Mouse (Mus musculus): ENCODE data around the gene Sowahb. TPM values are rescaled to one million over a fixed set of nuclear protein-coding genes. Genes with fewer than 3 reads are reported as not detected.

Sowahb gene
- polyA plus RNA-seq (2012; fragmentation: generic; extraction: Trizol) = 0.01 TPM
- long read RNA-seq, experiment 1 = 0 reads
- long read RNA-seq, experiment 2 = 0 reads

- no peak for TF ChIP-seq FOSL1 (IDR thresholded peaks at IDR 0.05; ENCODE audit: insufficient read depth, low read length, poor library complexity, severe bottlenecking)
- no peak for TF ChIP-seq CEBPB (IDR thresholded peaks at IDR 0.05; ENCODE audit: low read depth)
- no peak for TF ChIP-seq CTCF (IDR thresholded peaks at IDR 0.05; ENCODE audit: control insufficient read depth, insufficient read depth, insufficient read length)
- no peak for TF ChIP-seq MAX (IDR thresholded peaks at IDR 0.05)
- TF ChIP-seq USF1 (IDR thresholded peaks at IDR 0.05; ENCODE audit: low read depth) = no peak
- no peak for TF ChIP-seq MYOD1 (IDR thresholded peaks at IDR 0.05; ENCODE audit: control insufficient read depth, insufficient read length, low read depth)
- TF ChIP-seq MYOG (IDR thresholded peaks at IDR 0.05; ENCODE audit: control insufficient read depth, extremely low read depth, insufficient read length) = no peak
- H3ac ChIP-seq (ENCODE audit: control insufficient read depth, insufficient read length, low read depth) = no peak within 1 kb of the TSS
- peaks cover 29% of the 10 kb centered on the region for H3K27me3 ChIP-seq (ENCODE audit: control insufficient read depth, insufficient read depth, insufficient read length)
- no peaks in the 10 kb centered on the region for H3K36me3 ChIP-seq (ENCODE audit: control insufficient read depth, insufficient read depth)
- no peaks in the 10 kb centered on the region for H3K79me2 ChIP-seq (ENCODE audit: control insufficient read depth, insufficient read depth)
- no peak within 1 kb of the TSS for H3K4me3 ChIP-seq (ENCODE audit: insufficient read depth, poor library complexity, severe bottlenecking)
- H3K79me3 ChIP-seq (ENCODE audit: low read depth) = no peaks in the 10 kb centered on the region
These were observed at the start of gene Sowahb for GRCm38 (mm10) chr5:93044584-93045370. TSS of gene Sowahb (minus strand) at chr5:93045022.

GRCm38 (mm10) chr5:93093638-93094527 lies 49.1 kb upstream of the Sowahb start:
- H3K4me3 ChIP-seq (ENCODE audit: insufficient read depth, poor library complexity, severe bottlenecking) = peak overlapping the region; percentile 84
- H3K36me3 ChIP-seq (ENCODE audit: control insufficient read depth, insufficient read depth) = peaks cover 10% of the 10 kb centered on the region
- peak; percentile 20 for TF ChIP-seq CEBPB (IDR thresholded peaks at IDR 0.05; ENCODE audit: low read depth)
- no peak for TF ChIP-seq MAX (IDR thresholded peaks at IDR 0.05)
- H3K27me3 ChIP-seq (ENCODE audit: control insufficient read depth, insufficient read depth, insufficient read length) = no peaks in the 10 kb centered on the region
- peaks cover 79% of the 10 kb centered on the region for H3K79me2 ChIP-seq (ENCODE audit: control insufficient read depth, insufficient read depth)
- peaks cover 66% of the 10 kb centered on the region for H3K79me3 ChIP-seq (ENCODE audit: low read depth)
- H3ac ChIP-seq (ENCODE audit: control insufficient read depth, insufficient read length, low read depth) = peak overlapping the region; percentile 77

- Histone ChIP-seq H3K79me3 (ENCODE audit: low read depth) (peaks cover 57% of the 10 kb centered on the region), H3K79me2 (ENCODE audit: control insufficient read depth, insufficient read depth) (peaks cover 71% of the 10 kb centered on the region)
These were observed 48.2 kb upstream of the Sowahb start, which contains the start of gene Sept11 for GRCm38 (mm10) chr5:93092857-93093622. TSS of gene Sept11 (plus strand) at chr5:93093437.

GRCm38 (mm10) chr5:93092147-93092781 lies 47.4 kb upstream of the Sowahb start:
- H3K4me3 ChIP-seq (ENCODE audit: insufficient read depth, poor library complexity, severe bottlenecking) = peak overlapping the region; percentile 84
- no peak for TF ChIP-seq MYOD1 (IDR thresholded peaks at IDR 0.05; ENCODE audit: control insufficient read depth, insufficient read length, low read depth)
- TF ChIP-seq USF1 (IDR thresholded peaks at IDR 0.05; ENCODE audit: low read depth) = peak; percentile 61
- H3K36me3 ChIP-seq (ENCODE audit: control insufficient read depth, insufficient read depth) = no peaks in the 10 kb centered on the region
- peak overlapping the region; percentile 77 for H3ac ChIP-seq (ENCODE audit: control insufficient read depth, insufficient read length, low read depth)
- no peaks in the 10 kb centered on the region for H3K27me3 ChIP-seq (ENCODE audit: control insufficient read depth, insufficient read depth, insufficient read length)
- H3K79me2 ChIP-seq (ENCODE audit: control insufficient read depth, insufficient read depth) = peaks cover 63% of the 10 kb centered on the region
- H3K79me3 ChIP-seq (ENCODE audit: low read depth) = peaks cover 49% of the 10 kb centered on the region

More at GRCm38 (mm10) chr5:93092857-93093622, 48.2 kb upstream of the Sowahb start, which contains the start of gene Sept11:
- H3K36me3 ChIP-seq (ENCODE audit: control insufficient read depth, insufficient read depth) = peaks cover 2% of the 10 kb centered on the region
- TF ChIP-seq MYOD1 (IDR thresholded peaks at IDR 0.05; ENCODE audit: control insufficient read depth, insufficient read length, low read depth) (no peak), FOSL1 (IDR thresholded peaks at IDR 0.05; ENCODE audit: insufficient read depth, low read length, poor library complexity, severe bottlenecking) (no peak), CTCF (IDR thresholded peaks at IDR 0.05; ENCODE audit: control insufficient read depth, insufficient read depth, insufficient read length) (no peak), MAX (IDR thresholded peaks at IDR 0.05) (peak; percentile 87), USF1 (IDR thresholded peaks at IDR 0.05; ENCODE audit: low read depth) (peak; percentile 69), MYOG (IDR thresholded peaks at IDR 0.05; ENCODE audit: control insufficient read depth, extremely low read depth, insufficient read length) (no peak), CEBPB (IDR thresholded peaks at IDR 0.05; ENCODE audit: low read depth) (no peak)
- no peaks in the 10 kb centered on the region for H3K27me3 ChIP-seq (ENCODE audit: control insufficient read depth, insufficient read depth, insufficient read length)
- peak within 1 kb of the TSS; percentile 84 for H3K4me3 ChIP-seq (ENCODE audit: insufficient read depth, poor library complexity, severe bottlenecking)
- peak within 1 kb of the TSS; percentile 77 for H3ac ChIP-seq (ENCODE audit: control insufficient read depth, insufficient read length, low read depth)

GRCm38 (mm10) chr5:93091266-93091665 lies 46.4 kb upstream of the Sowahb start:
- Histone ChIP-seq H3K36me3 (ENCODE audit: control insufficient read depth, insufficient read depth) (no peaks in the 10 kb centered on the region), H3ac (ENCODE audit: control insufficient read depth, insufficient read length, low read depth) (no peak overlapping the region), H3K79me3 (ENCODE audit: low read depth) (peaks cover 39% of the 10 kb centered on the region), H3K79me2 (ENCODE audit: control insufficient read depth, insufficient read depth) (peaks cover 53% of the 10 kb centered on the region), H3K4me3 (ENCODE audit: insufficient read depth, poor library complexity, severe bottlenecking) (no peak overlapping the region), H3K27me3 (ENCODE audit: control insufficient read depth, insufficient read depth, insufficient read length) (no peaks in the 10 kb centered on the region)
- TF ChIP-seq MYOD1 (IDR thresholded peaks at IDR 0.05; ENCODE audit: control insufficient read depth, insufficient read length, low read depth) (no peak), MYOG (IDR thresholded peaks at IDR 0.05; ENCODE audit: control insufficient read depth, extremely low read depth, insufficient read length) (no peak), CEBPB (IDR thresholded peaks at IDR 0.05; ENCODE audit: low read depth) (no peak), CTCF (IDR thresholded peaks at IDR 0.05; ENCODE audit: control insufficient read depth, insufficient read depth, insufficient read length) (no peak)

Measured in C2C12 (cell line).